Mouse (Mus musculus) B cell, adult 2 months (primary cell): ENCODE data around the gene Lrrc28.

ENCODE experiments used
- DNase-seq, 2 experiments: peaks; one replicate each; pipeline ENCODE4 v3.0.0; 2022

Gene Lrrc28

DNA sequence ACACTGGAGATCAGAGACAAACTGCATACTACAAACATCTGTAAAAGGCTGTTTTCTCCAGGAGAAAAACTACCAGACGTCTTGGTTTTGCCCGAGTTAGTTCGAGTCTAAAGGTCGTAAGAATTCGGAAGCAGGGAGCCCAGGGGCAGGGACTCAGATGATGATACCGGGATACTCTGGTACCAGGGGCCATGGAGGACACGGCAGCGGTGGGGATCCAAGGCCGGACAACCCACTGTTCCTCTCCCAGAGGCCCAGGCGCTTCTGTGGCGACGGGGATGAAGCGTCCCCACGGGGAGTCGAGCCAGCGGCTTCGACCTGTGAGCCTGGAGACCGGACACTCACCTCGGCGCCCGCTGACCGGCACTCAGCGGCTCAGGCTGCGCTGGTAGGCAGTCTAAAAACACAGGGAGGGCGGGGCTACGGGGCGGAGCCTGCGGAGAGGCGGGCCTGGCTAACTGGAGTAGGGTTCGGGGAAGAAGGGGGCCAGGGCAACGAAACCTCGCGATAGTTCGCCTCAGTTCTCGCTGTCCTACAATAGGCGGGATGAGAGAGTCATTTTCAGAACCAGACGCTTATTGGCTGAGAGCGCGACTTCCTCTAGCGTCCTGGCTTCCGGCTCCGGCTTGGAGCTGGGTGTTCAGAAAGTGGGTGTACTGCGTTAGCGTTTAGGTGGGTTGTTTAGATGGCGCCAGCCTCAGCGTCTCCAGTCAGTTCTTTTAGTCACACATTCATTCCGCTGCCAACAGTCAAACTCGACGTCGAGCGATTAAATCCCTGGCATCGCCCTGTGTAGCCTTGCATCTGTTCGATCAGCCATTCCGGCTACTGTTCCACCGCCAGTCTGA is at the start of gene Lrrc28:
Gene Lrrc28 (minus strand): TSS at position 436 of the 848 bp plus-strand sequence.
- DNase-seq, result peak; percentile 98 to 99

GRCm38 (mm10) chr7:67692791-67693538 is 47.9 kb upstream of the Lrrc28 start:
- no peak for DNase-seq

DNA sequence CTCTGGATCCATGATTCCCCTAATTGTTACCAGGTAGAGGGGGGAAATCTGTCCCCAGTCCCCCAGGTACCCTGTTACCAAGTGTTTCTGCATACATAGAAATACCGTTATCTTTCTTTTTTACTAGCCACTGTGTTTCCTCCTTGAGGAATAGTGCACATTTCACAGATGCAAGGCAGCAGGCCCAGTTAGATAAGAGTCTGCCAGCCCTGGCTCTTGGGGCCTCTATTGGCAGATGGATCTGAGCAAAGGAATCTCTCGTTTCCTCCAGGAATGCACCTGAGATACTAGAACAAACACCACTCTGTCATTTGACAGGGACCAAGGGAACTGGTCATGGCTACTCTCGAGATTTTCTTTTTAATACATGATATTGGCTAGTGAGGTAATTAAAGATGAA is 47.1 kb upstream of the Lrrc28 start:
- DNase-seq, result no peak

DNA sequence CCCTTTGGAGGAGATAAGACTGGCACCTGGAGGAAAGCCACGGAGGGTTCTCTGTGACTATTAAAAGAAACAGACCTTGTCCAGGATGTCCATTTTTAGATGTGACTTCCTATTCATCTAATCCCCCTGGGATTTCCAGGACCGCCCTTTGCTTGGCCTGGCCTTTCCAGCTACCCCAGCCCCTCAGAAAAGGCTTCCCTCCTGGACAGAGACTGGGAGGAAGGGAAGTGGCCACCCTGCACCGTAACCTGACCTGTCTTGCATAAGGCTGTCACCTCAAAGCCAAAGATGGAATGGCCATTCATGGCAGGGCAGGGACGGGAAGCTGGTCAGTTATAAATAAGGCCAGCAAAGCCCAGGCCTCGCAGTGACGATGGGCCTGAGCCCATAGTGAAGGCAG is 46.0 kb upstream of the Lrrc28 start:
- no peak for DNase-seq

- DNase-seq, result no peak
Measured at GRCm38 (mm10) chr7:67689793-67690192, 44.7 kb upstream of the Lrrc28 start.

DNA sequence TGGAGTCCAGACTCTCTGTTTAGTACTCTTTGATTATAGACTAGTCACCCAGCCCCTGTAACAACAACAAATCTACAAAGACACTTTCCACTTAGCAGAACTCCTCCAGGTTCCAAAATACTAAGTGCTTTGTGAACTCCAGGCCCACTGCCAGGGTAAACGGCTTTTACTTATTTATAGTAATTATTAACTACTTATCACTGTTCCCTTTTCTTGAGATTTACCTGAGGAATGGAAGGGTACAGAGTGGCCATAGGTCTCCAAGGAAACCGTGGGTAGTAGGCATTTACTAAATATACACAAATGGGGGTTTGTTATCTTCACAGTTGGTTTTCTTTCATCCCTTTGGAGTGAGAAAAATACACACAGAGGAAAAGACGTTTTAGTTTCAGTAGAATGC is 43.2 kb upstream of the Lrrc28 start:
- DNase-seq, result no peak

DNA sequence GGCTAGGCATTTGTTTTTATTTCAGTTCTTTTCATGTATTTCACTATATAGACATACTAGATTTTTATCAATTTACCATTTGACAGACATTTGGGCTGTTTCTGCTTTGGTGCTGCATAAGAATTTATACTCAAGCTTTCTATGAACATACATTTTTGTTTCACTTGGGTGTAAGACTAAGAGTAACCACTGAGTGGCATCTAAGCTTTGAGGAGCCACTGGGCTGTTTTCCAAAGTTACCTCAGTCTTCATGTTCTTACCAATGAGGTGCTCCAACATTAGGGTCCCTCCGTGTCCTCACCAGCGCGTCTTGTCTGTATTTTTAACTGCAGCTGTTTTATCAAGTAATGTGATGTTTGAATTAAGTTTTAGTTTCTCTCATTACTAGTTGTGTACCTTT is 41.5 kb upstream of the Lrrc28 start:
- no peak for DNase-seq

- no peak for DNase-seq
Measured at GRCm38 (mm10) chr7:67683006-67683405, 37.9 kb upstream of the Lrrc28 start.

- no peak for DNase-seq
Measured at GRCm38 (mm10) chr7:67681078-67681477, 36.0 kb upstream of the Lrrc28 start.

DNA sequence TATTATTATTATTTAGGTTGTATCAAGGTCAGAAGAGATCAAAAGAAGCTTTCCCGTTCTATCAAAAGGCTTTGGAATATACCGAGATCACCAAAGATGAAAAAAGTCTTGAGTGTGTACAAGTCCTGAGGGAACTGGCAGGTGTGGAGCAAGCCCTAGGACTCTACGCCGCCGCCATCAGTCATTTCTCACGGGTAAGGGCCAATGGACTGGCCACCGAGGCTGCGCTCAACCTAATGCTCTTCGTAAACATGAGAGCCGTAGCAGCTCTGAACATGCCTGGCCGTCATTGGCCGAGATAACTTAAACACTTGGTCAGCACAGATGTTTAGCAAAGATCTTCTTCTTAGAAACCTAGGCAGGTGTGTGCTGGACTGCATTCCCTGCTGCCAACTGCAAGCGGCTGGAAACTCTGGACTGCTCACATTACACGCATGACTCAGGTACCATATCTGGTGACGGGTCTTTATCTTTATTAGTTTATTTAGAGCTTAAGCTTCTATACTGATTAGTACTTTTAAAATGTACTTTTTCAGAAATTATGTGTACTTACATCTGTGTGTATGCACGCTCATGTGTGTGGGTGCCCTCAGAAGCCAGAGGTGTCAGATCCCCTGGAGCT is 33.9 kb upstream of the Lrrc28 start:
- DNase-seq, result no peak

- no peak for DNase-seq
Measured at GRCm38 (mm10) chr7:67673656-67674055, 28.6 kb upstream of the Lrrc28 start.

GRCm38 (mm10) chr7:67672650-67673049 is 27.6 kb upstream of the Lrrc28 start:
- peak; percentile 85 for DNase-seq

DNA sequence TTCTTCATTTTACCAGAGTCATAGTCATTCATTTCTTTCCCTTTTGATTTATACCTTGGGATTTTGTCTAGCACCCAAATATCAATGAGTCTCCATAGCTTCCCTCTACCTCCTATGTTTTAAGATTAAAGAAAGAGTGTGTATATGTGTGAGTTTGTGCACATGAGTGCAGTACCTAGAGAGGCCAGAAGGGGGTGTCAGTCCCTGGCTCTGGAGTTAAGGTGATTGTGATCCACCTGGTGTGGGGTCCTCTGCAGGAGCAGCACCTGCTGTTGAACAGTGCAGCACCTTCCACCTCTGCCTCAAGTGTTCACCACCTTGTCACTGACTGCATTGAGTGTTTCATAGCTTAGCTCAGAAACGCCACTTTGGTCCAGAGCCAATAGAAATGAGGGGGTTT is 25.9 kb upstream of the Lrrc28 start:
- peak; percentile 3 to 28 for DNase-seq

DNA sequence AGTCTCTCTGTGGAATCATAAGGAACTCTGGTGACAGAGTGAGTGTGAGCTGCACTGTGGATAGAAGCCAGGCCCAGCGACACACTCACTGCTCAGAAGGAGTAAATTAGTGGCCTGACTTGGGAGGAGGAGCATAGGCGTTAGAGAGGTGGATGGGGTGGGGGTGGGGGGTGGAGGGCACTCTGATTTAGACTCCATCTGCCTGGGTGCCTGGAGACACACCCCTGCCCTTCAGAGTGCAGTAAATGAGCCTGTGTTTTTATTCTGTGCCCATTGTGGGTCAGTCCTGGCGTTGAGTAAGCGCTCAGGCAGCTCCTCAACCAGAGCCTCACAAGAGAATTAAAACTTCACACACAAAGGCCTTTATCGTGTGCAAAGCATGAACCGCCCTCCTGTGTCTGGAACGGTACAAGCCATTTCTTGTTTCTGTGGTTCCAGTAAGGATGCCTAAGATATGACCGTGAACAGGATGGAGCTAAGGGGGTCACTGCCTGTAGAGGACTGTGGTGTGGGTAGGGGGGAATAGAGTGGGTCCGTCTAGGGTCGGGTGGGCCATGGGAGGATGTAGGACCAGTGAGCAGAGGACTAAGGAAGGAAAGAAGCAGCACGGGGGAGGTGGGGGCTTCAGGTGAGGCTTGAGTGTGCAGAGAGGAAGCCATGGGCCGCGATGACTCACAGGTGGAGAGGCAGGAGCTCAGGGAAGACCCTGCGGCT is 19.1 kb upstream of the Lrrc28 start:
- no peak for DNase-seq

GRCm38 (mm10) chr7:67662424-67662823 is 17.4 kb upstream of the Lrrc28 start:
- no peak for DNase-seq

DNA sequence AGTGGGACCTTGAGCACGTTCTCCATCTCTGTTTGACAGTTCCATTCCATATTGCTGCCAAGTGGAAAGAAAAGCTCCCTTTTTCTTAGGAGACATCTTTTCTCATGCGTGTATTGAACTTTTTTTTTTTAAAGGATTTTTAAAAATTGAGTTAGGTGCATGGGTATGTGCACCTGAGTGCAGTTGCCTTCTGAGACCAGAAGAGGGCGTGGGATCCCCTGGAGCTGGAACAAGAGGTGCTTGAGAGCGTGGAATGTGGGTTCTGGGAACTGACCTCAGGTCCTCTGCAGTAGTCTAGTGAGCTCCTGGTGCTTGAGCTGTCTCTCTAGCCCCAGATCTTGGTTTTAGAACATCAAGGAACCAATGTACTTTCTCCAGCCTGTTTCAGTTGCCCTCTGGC is 13.0 kb upstream of the Lrrc28 start:
- no peak for DNase-seq

- DNase-seq, result no peak
Measured at GRCm38 (mm10) chr7:67655186-67655585, 10.1 kb upstream of the Lrrc28 start.

DNA sequence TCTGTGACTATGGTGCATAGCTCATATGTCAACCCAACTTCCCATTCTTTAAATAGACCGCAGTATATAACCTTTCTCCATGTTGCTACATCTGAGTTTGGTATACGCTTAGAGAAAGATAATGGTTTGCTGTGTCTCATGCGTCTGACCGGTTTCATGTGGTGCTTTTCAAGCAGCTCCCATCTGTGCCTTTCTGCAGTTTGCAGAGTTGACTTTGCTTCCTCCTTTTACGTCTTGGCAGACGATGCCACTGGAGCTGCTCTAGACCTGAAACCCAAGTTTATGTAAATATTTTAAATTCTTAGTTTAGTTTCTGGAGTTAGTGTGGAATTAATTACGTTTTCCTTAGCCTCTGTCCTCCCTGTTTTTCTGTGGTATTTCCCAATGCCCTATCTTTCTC is 9.6 kb upstream of the Lrrc28 start:
- DNase-seq, result no peak

DNA sequence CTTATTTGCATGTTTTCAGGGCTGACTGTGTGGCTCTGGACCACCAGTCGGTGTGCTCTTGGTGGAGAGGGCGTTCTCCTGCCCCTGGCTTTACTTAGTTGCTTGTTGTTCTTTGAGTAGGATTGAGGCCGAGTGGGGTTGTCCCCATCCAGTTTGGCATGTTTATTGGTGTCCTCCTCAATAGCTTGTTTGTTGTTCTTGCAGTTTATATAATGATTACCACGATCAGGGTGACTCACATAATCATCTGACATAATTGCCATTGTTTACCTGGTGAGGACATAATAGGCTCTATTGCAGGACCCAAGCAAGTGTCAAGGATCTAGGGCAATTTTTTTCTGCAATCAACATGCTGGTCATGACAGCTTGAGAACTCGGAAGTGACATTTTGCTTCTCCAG is 7.1 kb upstream of the Lrrc28 start:
- DNase-seq, result no peak

- no peak for DNase-seq
Measured at GRCm38 (mm10) chr7:67648376-67648775, 3.3 kb upstream of the Lrrc28 start.

GRCm38 (mm10) chr7:67647277-67647676 is 2.2 kb upstream of the Lrrc28 start, which contains the start of gene Ttc23:
Gene Ttc23 (plus strand): TSS chr7:67647410.
- no peak for DNase-seq

DNA sequence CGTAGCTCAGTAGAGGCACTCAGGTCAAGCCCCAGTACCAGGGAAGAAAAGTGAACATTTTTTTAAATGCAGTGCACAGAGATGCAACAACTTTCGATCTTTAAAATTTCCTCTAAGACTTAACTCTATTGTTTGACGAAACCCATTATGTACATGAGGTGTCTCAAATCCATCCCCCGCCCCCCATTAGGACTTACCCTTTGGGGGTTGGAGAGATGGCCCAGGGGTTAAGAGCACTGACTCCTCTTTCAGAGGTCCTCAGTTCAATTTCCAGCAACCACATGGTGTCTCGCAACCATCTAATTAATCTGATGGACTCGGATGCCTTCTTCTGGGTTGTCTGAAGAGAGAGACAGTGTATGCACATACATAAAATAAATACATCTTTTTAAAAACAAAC is 1.1 kb upstream of the Lrrc28 start:
- no peak for DNase-seq

DNA sequence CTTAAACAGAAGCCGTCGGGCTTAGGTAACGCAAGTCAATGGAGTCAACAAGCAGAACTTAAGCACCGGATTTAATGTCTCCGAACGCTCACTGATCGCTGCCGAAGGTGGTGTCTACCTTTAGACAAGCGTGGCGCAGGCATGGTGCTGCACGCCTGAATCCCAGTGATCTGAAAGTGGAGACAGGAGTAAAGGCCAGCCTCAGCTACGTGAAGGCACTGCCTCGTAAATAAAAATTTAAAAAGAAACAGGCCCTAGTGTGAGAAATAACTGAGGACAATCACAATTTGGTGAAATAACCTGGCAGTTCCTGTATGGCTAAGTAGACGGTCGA is 580 bp upstream of the Lrrc28 start:
- DNase-seq, result no peak
